Mouse (Mus musculus) layer of hippocampus, adult 18-20 months (tissue): ENCODE results near the gene Magi1. TPM values are rescaled to one million over a fixed set of nuclear protein-coding genes. Genes with fewer than 3 reads are reported as not detected.

ENCODE experiments used
- DNase-seq, 2 experiments: peaks; one replicate each; pipeline ENCODE4 v3.0.0; 2022; ENCODE audit warnings: low spot score in 2 of 2
- total RNA-seq, 2 experiments: library from RNA; stranded (reverse); gene quantifications; 2 replicates each; pipeline ENCODE4 v1.2.3; 2021

Gene Magi1
- total RNA-seq, 2 experiments from 2014 or later: 45.0 to 46.1 TPM

GRCm38 (mm10) chr6:93844576-93844975, 439.1 kb downstream of the Magi1 start:
- DNase-seq: peak in 1 of 2 experiments; percentile 24

- no peak for DNase-seq
Observed at GRCm38 (mm10) chr6:93838398-93838797, 445.3 kb downstream of the Magi1 start.

GRCm38 (mm10) chr6:93836585-93836984, 447.1 kb downstream of the Magi1 start:
- DNase-seq: no peak

- DNase-seq: no peak
Observed at GRCm38 (mm10) chr6:93835211-93835610, 448.5 kb downstream of the Magi1 start.

- DNase-seq: no peak
Observed at GRCm38 (mm10) chr6:93828262-93828661, 455.5 kb downstream of the Magi1 start.

- no peak for DNase-seq
Observed at GRCm38 (mm10) chr6:93826875-93827274, 456.8 kb downstream of the Magi1 start.

GRCm38 (mm10) chr6:93822221-93822897, 461.4 kb downstream of the Magi1 start:
- DNase-seq: no peak

- DNase-seq: no peak
Observed at GRCm38 (mm10) chr6:93821512-93821911, 462.2 kb downstream of the Magi1 start.

- DNase-seq: peak; percentile 79 to 88
Observed at GRCm38 (mm10) chr6:93819888-93820287, 463.8 kb downstream of the Magi1 start.

- no peak for DNase-seq
Observed at GRCm38 (mm10) chr6:93819282-93819681, 464.4 kb downstream of the Magi1 start.

- no peak for DNase-seq
Observed at GRCm38 (mm10) chr6:93818494-93818893, 465.2 kb downstream of the Magi1 start.

- DNase-seq: no peak
Observed at GRCm38 (mm10) chr6:93805407-93805936, 478.2 kb downstream of the Magi1 start.

- DNase-seq: no peak
Observed at GRCm38 (mm10) chr6:93802390-93802789, 481.3 kb downstream of the Magi1 start.

GRCm38 (mm10) chr6:93800465-93800864, 483.3 kb downstream of the Magi1 start:
- DNase-seq: no peak

- DNase-seq: no peak
Observed at GRCm38 (mm10) chr6:93792309-93793215, 491.2 kb downstream of the Magi1 start.

GRCm38 (mm10) chr6:93789721-93790120, 494.0 kb downstream of the Magi1 start:
- DNase-seq: peak in 1 of 2 experiments; percentile 51

- no peak for DNase-seq
Observed at GRCm38 (mm10) chr6:93787042-93787441, 496.7 kb downstream of the Magi1 start.

- DNase-seq: no peak
Observed at GRCm38 (mm10) chr6:93786220-93786619, 497.5 kb downstream of the Magi1 start.

GRCm38 (mm10) chr6:93771081-93771480, 512.6 kb downstream of the Magi1 start:
- DNase-seq: peak in 1 of 2 experiments; percentile 25

GRCm38 (mm10) chr6:93770283-93771025, 513.3 kb downstream of the Magi1 start:
- DNase-seq: peak in 1 of 2 experiments; percentile 19

- no peak for DNase-seq
Observed at GRCm38 (mm10) chr6:93758114-93758513, 525.6 kb downstream of the Magi1 start.
